Mouse (Mus musculus): Measurements from ENCODE around the gene B3gnt2. TPM values are rescaled to one million over a fixed set of nuclear protein-coding genes. Genes with fewer than 3 reads are reported as not detected.
A peak's percentile ranks its signal among the peaks of the same experiment; 100 is the strongest.

Gene B3gnt2
- total RNA-seq, 2 experiments from 2014 or later = 6.5 to 8.3 TPM

DNA sequence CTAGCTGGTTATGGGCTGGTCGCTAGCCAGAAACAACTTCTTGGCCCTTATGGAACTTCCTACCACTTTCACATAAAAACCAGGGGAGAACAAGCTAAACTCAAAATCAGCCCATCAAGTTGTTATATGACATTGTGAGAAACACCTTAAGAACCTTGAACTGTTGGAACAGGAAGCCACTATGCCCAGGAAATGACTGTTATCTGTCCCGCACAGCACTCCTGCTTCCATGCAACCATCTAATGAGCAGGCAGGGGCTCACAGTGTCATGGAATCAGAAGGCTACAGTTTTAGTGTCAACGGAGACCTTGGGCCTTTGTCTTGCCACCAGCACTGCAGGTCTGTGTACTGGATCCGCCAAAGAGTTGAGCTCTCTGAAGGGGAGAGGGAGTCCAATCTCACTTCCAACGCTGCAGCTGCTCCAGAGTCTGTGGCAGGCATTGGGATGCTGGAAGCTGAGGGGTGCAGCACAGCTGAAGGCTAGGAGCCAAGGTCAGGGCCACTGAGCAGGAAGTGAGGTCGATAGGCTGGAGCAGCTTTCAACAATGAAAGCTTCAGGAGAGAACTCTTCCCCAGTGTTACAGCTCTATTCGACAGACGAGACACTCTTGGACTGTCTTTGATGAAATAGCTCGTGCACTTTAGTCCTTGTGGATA is 36.6 kb downstream of the B3gnt2 start:
- peak in 1 of 2 experiments; percentile 51 for DNase-seq
- intact Hi-C loops (cut with DNase I) = no loop called here

DNA sequence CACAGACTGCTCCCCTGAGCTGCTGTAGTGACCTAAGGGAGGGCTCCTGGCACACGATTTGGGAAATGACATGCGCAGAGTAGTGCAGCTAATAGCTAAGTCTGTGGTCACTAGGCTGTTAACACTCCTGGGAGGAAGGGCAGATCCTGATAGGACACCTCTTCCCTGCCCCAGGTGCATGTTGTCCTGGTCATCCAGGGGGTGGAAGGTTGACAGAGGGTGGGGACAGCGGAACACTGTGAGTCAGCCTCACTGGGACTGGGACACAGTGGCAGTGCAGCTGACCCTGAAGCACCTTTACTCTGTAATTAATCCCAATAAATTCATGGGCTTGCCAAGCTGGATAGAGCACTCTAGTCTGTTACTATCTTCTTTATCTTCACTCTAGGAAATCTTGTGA is 39.5 kb downstream of the B3gnt2 start:
- intact Hi-C loops (cut with DNase I) = no loop called here
- DNase-seq = no peak

GRCm38 (mm10) chr11:22818371-22818770 is 42.4 kb downstream of the B3gnt2 start:
- intact Hi-C loops (cut with DNase I) = no loop called here
- DNase-seq = no peak

DNA sequence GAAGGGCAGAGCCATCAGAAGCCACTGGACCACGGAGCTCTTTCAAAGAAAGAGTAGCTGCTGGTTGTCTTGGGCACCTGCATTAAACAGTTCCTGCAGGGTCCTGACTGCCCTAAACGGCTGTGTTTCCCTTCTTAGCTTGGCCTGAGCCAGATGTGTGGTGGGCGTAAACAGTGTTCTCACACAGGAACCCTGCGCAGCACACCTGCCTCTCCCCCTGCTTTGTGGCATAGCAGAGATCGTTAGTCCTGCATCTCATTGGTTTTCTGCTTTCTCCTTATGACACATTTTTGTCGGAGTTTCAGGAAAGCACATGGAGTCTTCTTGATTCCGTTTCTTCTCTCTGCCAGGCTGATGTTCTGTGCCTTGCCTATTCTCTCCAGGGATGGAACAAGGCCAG is 44.9 kb downstream of the B3gnt2 start:
- no peak for DNase-seq
- intact Hi-C loops (cut with DNase I) = no loop called here

- intact Hi-C loops (cut with DNase I) = no loop called here
- no peak for DNase-seq
Observed at GRCm38 (mm10) chr11:22815143-22815542, 45.6 kb downstream of the B3gnt2 start.

DNA sequence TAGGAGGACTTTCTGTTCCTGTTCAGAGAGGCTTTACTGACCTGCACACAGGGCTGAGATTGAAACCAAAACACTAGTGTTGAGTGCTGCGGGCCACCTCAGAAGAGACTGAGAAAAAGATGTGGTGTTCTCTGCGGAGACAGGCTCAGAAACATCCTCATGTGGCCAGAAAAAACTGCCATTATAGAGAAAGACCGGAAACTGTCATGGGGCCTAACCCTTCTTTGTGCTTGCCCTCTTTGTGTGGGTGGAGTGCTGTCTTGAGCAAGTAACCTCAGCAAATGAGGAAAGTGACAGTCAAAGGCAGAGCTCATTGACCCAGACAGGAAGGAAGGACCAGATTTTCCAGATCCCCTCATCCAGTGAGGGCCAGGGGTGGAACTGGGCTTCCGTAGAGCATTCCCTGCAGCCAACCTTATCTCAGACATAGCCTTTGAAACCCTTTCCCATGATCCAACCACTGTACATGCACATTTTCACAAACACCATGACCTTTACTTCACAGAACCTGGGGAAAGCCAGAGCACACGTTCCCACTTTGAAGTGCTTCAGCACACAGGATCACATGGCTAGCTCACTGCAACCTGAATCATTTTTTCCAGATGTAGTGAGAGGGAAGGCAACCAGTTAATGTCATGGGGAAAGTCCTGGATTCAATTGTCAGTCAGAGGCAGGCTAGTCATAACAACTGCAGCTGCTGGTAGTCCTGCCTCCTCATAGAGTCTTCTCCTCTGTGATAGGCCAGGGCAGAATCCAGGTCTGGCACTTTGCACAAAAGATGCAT is 46.6 kb downstream of the B3gnt2 start:
- no peak for DNase-seq
- intact Hi-C loops (cut with DNase I) = no loop called here

DNA sequence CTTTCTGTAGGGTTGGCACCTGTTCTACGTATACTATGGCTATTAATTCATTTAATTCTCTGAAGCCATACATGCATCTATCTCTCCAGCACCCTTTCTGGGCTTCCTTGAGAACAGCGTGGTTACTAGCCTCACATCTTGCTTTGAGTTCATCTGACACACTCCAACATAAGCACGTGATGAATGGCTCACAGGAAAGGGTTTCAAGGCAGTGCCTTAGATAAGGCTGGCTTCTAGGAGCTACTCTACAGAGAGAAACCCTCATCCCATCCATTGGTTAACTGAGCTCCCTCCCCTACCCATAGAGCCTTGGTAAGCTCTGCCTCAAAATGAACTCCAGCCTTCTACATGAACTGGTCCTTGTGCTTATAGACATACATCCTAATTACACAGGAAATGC is 47.3 kb downstream of the B3gnt2 start:
- intact Hi-C loops (cut with DNase I) = no loop called here
- no peak for DNase-seq

GRCm38 (mm10) chr11:22811413-22811812 is 49.3 kb downstream of the B3gnt2 start:
- no peak for DNase-seq
- intact Hi-C loops (cut with DNase I) = no loop called here

DNA sequence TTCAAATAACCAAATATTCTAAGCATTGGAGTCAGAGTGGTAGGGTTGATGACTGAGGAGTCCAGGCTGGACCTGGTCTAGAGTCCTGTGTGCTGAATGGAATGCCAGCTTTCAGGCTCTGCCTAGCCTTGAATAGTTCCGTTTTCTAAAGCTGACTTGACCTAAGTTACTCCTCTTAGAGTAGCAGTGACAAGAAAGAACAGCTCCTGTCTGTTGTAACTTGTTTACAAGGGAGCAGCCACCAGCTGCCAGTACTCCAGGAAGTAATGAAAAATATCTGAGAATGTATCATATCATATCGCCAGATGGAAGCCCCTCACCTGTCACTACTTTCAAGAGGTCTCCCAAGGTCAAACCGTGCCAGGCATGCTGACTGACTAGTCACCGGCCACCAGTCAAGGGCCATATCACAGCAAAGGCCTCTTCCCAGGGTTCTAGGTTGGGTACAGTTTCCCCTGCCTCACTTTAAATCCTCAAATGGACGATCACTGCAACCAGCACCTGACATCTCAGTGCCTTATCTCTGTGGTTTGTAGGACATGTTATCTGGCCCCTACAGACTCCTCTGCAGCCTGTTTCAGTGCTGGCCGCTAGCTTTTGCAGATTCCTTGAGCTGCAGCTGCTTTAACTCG is 51.2 kb downstream of the B3gnt2 start:
- intact Hi-C loops (cut with DNase I) = no loop called here
- no peak for DNase-seq

GRCm38 (mm10) chr11:22808040-22808439 is 52.7 kb downstream of the B3gnt2 start:
- intact Hi-C loops (cut with DNase I) = no loop called here
- no peak for DNase-seq

- DNase-seq = no peak
- intact Hi-C loops (cut with DNase I) = no loop called here
Observed at GRCm38 (mm10) chr11:22805171-22805570, 55.6 kb downstream of the B3gnt2 start.

- peak; percentile 34 to 39 for DNase-seq
- intact Hi-C loops (cut with DNase I) = no loop called here
Observed at GRCm38 (mm10) chr11:22799987-22800424, 60.8 kb downstream of the B3gnt2 start.

- DNase-seq = no peak
- intact Hi-C loops (cut with DNase I) = no loop called here
Observed at GRCm38 (mm10) chr11:22798916-22799315, 61.8 kb downstream of the B3gnt2 start.

DNA sequence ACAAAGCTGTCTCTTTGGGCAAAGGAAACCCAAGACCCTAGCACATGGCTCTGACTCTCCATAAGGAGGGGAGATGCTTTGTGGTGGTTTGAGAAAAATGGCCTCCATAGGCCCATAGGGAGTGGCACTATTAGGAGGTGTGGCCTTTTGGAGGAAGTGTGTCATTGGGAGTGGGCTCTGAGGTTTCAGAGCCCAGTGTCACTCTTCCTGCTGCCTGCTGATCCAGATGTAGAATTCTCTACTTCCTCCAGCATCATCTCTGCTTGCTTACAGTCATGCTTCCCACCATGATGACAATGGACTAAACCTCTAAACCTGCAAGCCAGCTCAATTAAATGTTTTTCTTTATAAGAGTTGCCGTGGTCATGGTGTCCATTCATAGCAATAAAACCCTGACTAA is 66.0 kb downstream of the B3gnt2 start:
- DNase-seq = no peak
- intact Hi-C loops (cut with DNase I) = no loop called here

DNA sequence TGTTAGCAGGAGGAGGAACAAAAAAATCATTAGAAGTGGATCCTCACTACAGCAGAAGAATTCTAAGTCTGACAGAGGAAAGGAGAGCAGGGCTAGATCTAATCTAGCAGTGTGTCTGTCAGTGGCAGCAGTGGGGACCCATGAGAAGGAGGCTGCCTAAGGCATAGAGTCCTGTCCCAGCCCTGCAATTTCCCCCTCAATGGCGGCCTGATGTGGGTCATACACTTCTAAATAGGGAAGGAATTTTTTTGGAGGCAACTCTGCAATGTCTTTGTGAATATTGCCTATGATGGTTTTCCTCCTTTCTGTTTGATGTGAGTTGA is 66.9 kb downstream of the B3gnt2 start:
- intact Hi-C loops (cut with DNase I) = no loop called here

DNA sequence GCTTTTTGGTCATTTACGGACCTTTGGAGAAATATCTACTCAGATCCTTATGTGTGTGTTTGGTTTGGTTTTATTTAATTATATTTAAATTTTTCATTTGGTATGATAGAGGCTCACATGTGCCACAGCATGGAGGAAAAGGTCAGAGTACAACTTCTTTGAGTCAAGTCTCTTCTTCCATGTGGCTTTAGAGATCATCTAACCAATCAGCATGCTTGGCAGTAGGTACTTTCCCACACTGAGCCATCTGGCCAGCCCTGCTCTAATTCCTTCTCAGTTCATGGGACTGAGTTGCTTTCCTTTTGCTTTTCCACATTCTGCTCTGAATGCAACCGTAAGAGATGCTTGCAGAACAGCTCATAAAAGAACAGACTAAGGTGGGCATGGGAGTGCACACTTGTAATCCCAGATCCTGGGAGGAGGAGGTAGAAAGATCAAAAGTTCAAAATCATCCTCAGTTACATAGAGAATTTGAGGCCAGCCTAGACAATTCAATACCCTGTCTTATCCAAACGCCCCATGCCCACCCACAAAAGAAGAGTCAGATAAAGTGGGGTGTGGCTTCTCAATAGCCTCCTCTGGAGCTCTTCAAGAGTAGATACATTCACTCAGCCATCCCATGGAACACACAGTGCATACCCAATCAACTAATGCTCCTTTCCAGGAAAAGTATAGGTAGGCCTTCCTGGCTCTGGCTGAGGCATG is 67.4 kb downstream of the B3gnt2 start:
- intact Hi-C loops (cut with DNase I) = no loop called here
- no peak for DNase-seq

More for the DNA sequence above, 66.9 kb downstream of the B3gnt2 start:
- no peak for DNase-seq

DNA sequence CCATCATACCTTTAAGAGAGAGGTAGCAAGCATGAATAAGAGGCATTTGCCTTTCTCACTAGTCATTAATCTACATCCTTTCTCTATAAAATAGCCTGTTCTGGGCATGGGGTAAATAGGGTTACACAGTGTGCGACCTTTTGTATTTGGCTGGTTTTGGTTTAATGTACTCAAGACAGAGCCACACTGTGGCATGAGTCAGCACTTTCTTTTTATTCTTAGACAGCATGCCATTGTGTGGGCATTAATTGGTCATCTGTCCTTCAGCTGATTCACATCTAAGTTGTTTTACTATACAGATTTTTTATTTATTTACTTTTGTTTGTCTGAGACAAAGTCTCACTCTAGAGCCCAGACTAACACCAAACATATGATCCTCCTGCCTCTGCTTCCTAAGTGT is 68.6 kb downstream of the B3gnt2 start:
- intact Hi-C loops (cut with DNase I) = no loop called here

GRCm38 (mm10) chr11:22791726-22792125 is 69.0 kb downstream of the B3gnt2 start:
- no peak for DNase-seq
- intact Hi-C loops (cut with DNase I) = no loop called here

More for the DNA sequence above, 68.6 kb downstream of the B3gnt2 start:
- no peak for DNase-seq

GRCm38 (mm10) chr11:22787833-22788232 is 72.9 kb downstream of the B3gnt2 start:
- intact Hi-C loops (cut with DNase I) = no loop called here
- no peak for DNase-seq

DNA sequence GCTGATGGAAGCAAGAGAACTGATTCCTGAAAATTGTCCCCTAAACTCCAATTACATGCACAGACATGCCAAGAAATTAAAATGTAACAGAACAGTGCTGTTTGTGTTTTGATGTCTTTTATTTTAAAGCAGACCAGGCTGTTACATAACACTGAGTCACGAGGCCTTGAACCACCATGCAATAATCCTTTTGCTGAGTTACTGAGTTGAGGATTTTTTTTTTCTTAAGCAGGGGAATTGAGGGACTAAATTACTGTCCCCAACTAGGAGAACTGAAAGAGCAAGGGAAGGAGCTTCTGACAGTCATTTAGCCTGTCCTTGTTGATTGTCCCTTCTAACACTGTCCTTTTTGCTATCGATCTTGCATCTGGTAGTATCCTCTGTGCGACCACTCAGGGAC is 76.3 kb downstream of the B3gnt2 start:
- DNase-seq = no peak
- intact Hi-C loops (cut with DNase I) = loop anchor here (5.0 kb wide), 1 partner anchor 68 kb away; no protein-coding TSS in a partner anchor

GRCm38 (mm10) chr11:22782705-22783124 is 78.0 kb downstream of the B3gnt2 start:
- peak in 1 of 2 experiments; percentile 40 for DNase-seq
- intact Hi-C loops (cut with DNase I) = loop anchor here (5.0 kb wide), 1 partner anchor 70 kb away; no protein-coding TSS in a partner anchor
